In the genomic region with DNA sequence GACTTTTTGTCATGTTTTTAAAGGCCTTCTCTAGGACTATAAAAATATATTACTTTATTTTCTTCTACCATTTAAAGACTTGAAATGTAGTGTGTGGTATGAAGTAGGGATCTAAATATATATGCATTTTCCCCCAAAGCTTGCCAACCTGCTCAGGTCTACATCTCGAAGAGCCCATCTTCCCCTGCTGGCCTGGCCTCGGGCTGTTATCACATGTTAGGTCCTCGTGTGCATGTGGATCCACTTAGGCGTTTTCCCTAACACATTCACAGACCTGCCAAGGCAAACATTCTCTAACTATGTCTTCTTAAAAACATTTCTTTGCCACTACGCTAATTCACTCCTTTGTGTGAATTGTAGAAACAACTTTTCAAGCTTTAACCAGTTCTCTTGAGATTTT, we compare ENCODE assay signal across 25 mouse cellular contexts.
DNase-seq lines count a peak whose midpoint lies in the region; ATAC-seq lines count a peak whose summit lies in the region.
"Had no signal": no experiment of that assay in that cellular context is flagged by ENCODE, and none has a peak within 500 bp of the region (broad histone marks: within the 10 kb centered on the region; RNA-seq: fewer than 3 reads in every experiment).

No protein-coding gene starts in this region.

- intact Hi-C loops in heart, postnatal 36 days (cut with DNase I), result no loop called here

- no peak overlapping the region for H3K27ac ChIP-seq in embryonic facial prominence, embryonic 14.5 days (replicated peaks; ENCODE audit: low read depth, low read length)
- H3K27ac ChIP-seq in embryonic facial prominence, embryonic 10.5 days (replicated peaks), result no peak overlapping the region
- no peak overlapping the region for H3K27ac ChIP-seq in limb, embryonic 10.5 days
- H3K27ac ChIP-seq in limb, embryonic 13.5 days, result no peak overlapping the region
- H3K27ac ChIP-seq: embryonic facial prominence, embryonic 13.5 days; forebrain, embryonic 13.5 days; forebrain, embryonic 15.5 days had no signal

- ATAC-seq in embryonic facial prominence, embryonic 14.5 days (ENCODE audit: low read depth), result no peak
- 0 out of 2 replicates have a peak, but pooled peaks have one; percentile 44 for ATAC-seq in limb, embryonic 13.5 days (ENCODE audit: low FRiP score, low read depth)
- ATAC-seq: activated CD4-positive, CD25-positive, alpha-beta regulatory T cell, adult 4 months; CD4-positive, CD25-positive, alpha-beta regulatory T cell, adult 4 months; forebrain, embryonic 13.5 days; forebrain, embryonic 15.5 days; Patski had no signal

- H3K9me3 ChIP-seq in embryonic facial prominence, embryonic 14.5 days (ENCODE audit: control insufficient read depth, low read length), result no peaks in the 10 kb centered on the region
- no peaks in the 10 kb centered on the region for H3K9me3 ChIP-seq in embryonic facial prominence, embryonic 10.5 days
- H3K9me3 ChIP-seq in limb, embryonic 10.5 days (replicated peaks), result no peaks in the 10 kb centered on the region
- H3K9me3 ChIP-seq in limb, embryonic 13.5 days, result no peaks in the 10 kb centered on the region; the same call in 1 of the 2 replicates
- H3K9me3 ChIP-seq: embryonic facial prominence, embryonic 13.5 days; forebrain, embryonic 13.5 days; forebrain, embryonic 15.5 days; G1E had no signal

- no peaks in the 10 kb centered on the region for H3K36me3 ChIP-seq in embryonic facial prominence, embryonic 14.5 days (ENCODE audit: control insufficient read depth, insufficient read depth, low read length)
- no peaks in the 10 kb centered on the region for H3K36me3 ChIP-seq in embryonic facial prominence, embryonic 10.5 days (replicated peaks)
- no peaks in the 10 kb centered on the region for H3K36me3 ChIP-seq in limb, embryonic 10.5 days
- no peaks in the 10 kb centered on the region for H3K36me3 ChIP-seq in limb, embryonic 13.5 days
- H3K36me3 ChIP-seq: embryonic facial prominence, embryonic 13.5 days; forebrain, embryonic 15.5 days; G1E had no signal

- H3K27me3 ChIP-seq in embryonic facial prominence, embryonic 14.5 days (replicated peaks; ENCODE audit: control insufficient read depth, insufficient read depth, low read length), result no peaks in the 10 kb centered on the region
- H3K27me3 ChIP-seq in embryonic facial prominence, embryonic 10.5 days (replicated peaks; ENCODE audit: low read depth, poor library complexity, severe bottlenecking), result no peaks in the 10 kb centered on the region
- peaks cover 10% of the 10 kb centered on the region; the same call in 1 of the 2 replicates for H3K27me3 ChIP-seq in limb, embryonic 10.5 days (ENCODE audit: low read depth, poor library complexity, severe bottlenecking)
- H3K27me3 ChIP-seq in limb, embryonic 13.5 days, result 0 out of 2 replicates have a peak, but pooled peaks cover 5% of the 10 kb centered on the region
- H3K27me3 ChIP-seq: CH12.LX; embryonic facial prominence, embryonic 13.5 days; forebrain, embryonic 13.5 days; forebrain, embryonic 15.5 days; Patski had no signal

- H3K9ac ChIP-seq in embryonic facial prominence, embryonic 14.5 days (ENCODE audit: low read depth, low read length), result no peak overlapping the region
- H3K9ac ChIP-seq in limb, embryonic 13.5 days, result no peak overlapping the region
- H3K9ac ChIP-seq: embryonic facial prominence, embryonic 13.5 days; forebrain, embryonic 13.5 days; forebrain, embryonic 15.5 days had no signal

- H3K4me1 ChIP-seq in embryonic facial prominence, embryonic 14.5 days (ENCODE audit: control insufficient read depth, insufficient read depth, low read length), result no peaks in the 10 kb centered on the region
- H3K4me1 ChIP-seq in embryonic facial prominence, embryonic 10.5 days, result peaks cover 14% of the 10 kb centered on the region
- H3K4me1 ChIP-seq in limb, embryonic 10.5 days, result peaks cover 58% of the 10 kb centered on the region
- H3K4me1 ChIP-seq in limb, embryonic 13.5 days, result peaks cover 42% of the 10 kb centered on the region

- DNase-seq in embryonic facial prominence, embryonic 14.5 days (ENCODE audit: low spot score), result peak; percentile 48
- no peak for DNase-seq in embryonic facial prominence, embryonic 10.5 days (ENCODE audit: low spot score)
- peak; percentile 92 for DNase-seq in heart, adult 11 months
- DNase-seq in heart, postnatal 36 days, result no peak
- DNase-seq in limb, embryonic 10.5 days (ENCODE audit: low spot score), result peak; percentile 29
- DNase-seq in spleen, postnatal 36 days (ENCODE audit: low spot score in 2 of 2), result no peak
- no peak for DNase-seq in right cerebral cortex, adult 18-20 months
- DNase-seq: adrenal gland, adult 8-10 months; adrenal gland, postnatal 14 days; adrenal gland, postnatal 36 days; B cell, adult 2 months; cerebellum, adult 11-12 months; cerebellum, adult 2 months; cerebellum, adult 9-10 months; cerebellum, postnatal 10 days; cerebellum, postnatal 25 days had no signal

- 49% methylated on average over 5 of the region's 5 CpGs for WGBS in embryonic facial prominence, embryonic 14.5 days
- 66% methylated on average over 5 of the region's 5 CpGs for WGBS in embryonic facial prominence, embryonic 10.5 days
- 65% methylated on average over 5 of the region's 5 CpGs for WGBS in limb, embryonic 10.5 days
- WGBS in limb, embryonic 13.5 days, result 19% methylated on average over 5 of the region's 5 CpGs

- no peak overlapping the region for H3K4me3 ChIP-seq in embryonic facial prominence, embryonic 14.5 days (ENCODE audit: low read depth, low read length)
- H3K4me3 ChIP-seq in embryonic facial prominence, embryonic 10.5 days, result no peak overlapping the region
- no peak overlapping the region for H3K4me3 ChIP-seq in limb, embryonic 10.5 days
- no peak overlapping the region for H3K4me3 ChIP-seq in limb, embryonic 13.5 days
- H3K4me3 ChIP-seq: embryonic facial prominence, embryonic 13.5 days; forebrain, embryonic 13.5 days; forebrain, embryonic 15.5 days had no signal

- H3K4me2 ChIP-seq in embryonic facial prominence, embryonic 14.5 days (ENCODE audit: low read depth, low read length), result no peak overlapping the region
- H3K4me2 ChIP-seq in limb, embryonic 13.5 days (replicated peaks), result no peak overlapping the region
- H3K4me2 ChIP-seq: embryonic facial prominence, embryonic 13.5 days; forebrain, embryonic 13.5 days; forebrain, embryonic 15.5 days had no signal

Comparison
In these comparisons a context has a peak if more than half of its experiments do, and no peak if none do; other contexts are left out.
1. DNase-seq: peak in embryonic facial prominence, embryonic 14.5 days (single experiment), heart, adult 11 months (single experiment) and limb, embryonic 10.5 days (single experiment); none in embryonic facial prominence, embryonic 10.5 days (single experiment), heart, postnatal 36 days (0 of 2), spleen, postnatal 36 days (0 of 2) and right cerebral cortex, adult 18-20 months (single experiment).